Mouse (Mus musculus) ES-E14 (cell line): ENCODE results near the gene Kat7. TPM values are rescaled to one million over a fixed set of nuclear protein-coding genes. Genes with fewer than 3 reads are reported as not detected.

Experiments used
- DNase-seq: peaks from one replicate; pipeline ENCODE4 v3.0.0-alpha.2; 2013; ENCODE audit warnings: low read depth, low spot score
- H3K27ac ChIP-seq: 2 replicates; pipeline ENCODE4 v1.5.1; 2012; ENCODE audit warnings: low read depth, mild to moderate bottlenecking, low read length, moderate library complexity, mixed read lengths; ENCODE audit not compliant: poor library complexity, insufficient read depth, severe bottlenecking
- H3K36me3 ChIP-seq: 2 replicates; pipeline ENCODE4 v1.6.1; 2012; ENCODE audit warnings: mild to moderate bottlenecking, low read length, moderate library complexity, mixed read lengths; ENCODE audit not compliant: control insufficient read depth, poor library complexity, insufficient read depth, severe bottlenecking
- H3K4me1 ChIP-seq, 2 experiments: fragments of 150-350 bp in 1 of 2; sonication (generic) in 1 of 2; 2 replicates each; pipeline ENCODE4 v1.6.1; 2012; ENCODE audit warnings: low read length in 2 of 2, mild to moderate bottlenecking in 1 of 2, mixed read lengths in 1 of 2; ENCODE audit not compliant: control insufficient read depth in 2 of 2, insufficient read depth in 2 of 2, poor library complexity in 1 of 2
- H3K4me3 ChIP-seq, 2 experiments: fragments of 150-350 bp in 1 of 2; sonication (generic) in 1 of 2; 2 replicates each; pipeline ENCODE4 v1.5.1; 2012; ENCODE audit warnings: low read length in 2 of 2, low read depth in 1 of 2, mild to moderate bottlenecking in 1 of 2, mixed read lengths in 1 of 2; ENCODE audit not compliant: insufficient read depth in 1 of 2, poor library complexity in 1 of 2, severe bottlenecking in 1 of 2
- H3K9ac ChIP-seq: 2 replicates; pipeline ENCODE4 v1.6.1; 2012; ENCODE audit warnings: low read depth, mild to moderate bottlenecking, low read length, mixed read lengths; ENCODE audit not compliant: poor library complexity, insufficient read depth, severe bottlenecking
- H3K9me3 ChIP-seq: fragments of 150-350 bp; sonication (generic); 2 replicates; pipeline ENCODE4 v1.6.1; 2012; ENCODE audit warnings: low read depth, mild to moderate bottlenecking, low read length; ENCODE audit not compliant: control insufficient read depth, insufficient read depth
- CHD2 ChIP-seq: IDR thresholded peaks from 2 replicates; pipeline ENCODE4 v1.6.1; 2014; ENCODE audit warnings: mild to moderate bottlenecking, low read depth, low read length, inconsistent platforms
- HCFC1 ChIP-seq: IDR thresholded peaks from 2 replicates; pipeline ENCODE4 v1.6.1; 2012; ENCODE audit warnings: low read length, inconsistent platforms, borderline replicate concordance; ENCODE audit not compliant: insufficient read depth
- MAFK ChIP-seq: IDR thresholded peaks from 2 replicates; pipeline ENCODE4 v1.6.1; 2014; ENCODE audit warnings: mild to moderate bottlenecking, low read depth, low read length, inconsistent platforms; ENCODE audit not compliant: insufficient read depth
- ZC3H11A ChIP-seq: IDR thresholded peaks from 2 replicates; pipeline ENCODE4 v1.6.1; 2012; ENCODE audit warnings: low read depth, mild to moderate bottlenecking, inconsistent platforms, low read length, borderline replicate concordance
- ZNF384 ChIP-seq: IDR thresholded peaks from 2 replicates; pipeline ENCODE4 v1.6.1; 2012; ENCODE audit warnings: low read depth, low read length, inconsistent platforms
- in situ Hi-C, 2 experiments: fragments of 600-800 bp; cut with MboI; formaldehyde crosslinking; loops; one replicate each; pipeline ENCODE4 v1.15.1; 2025; ENCODE audit warnings: low sequenced_read_pairs in 2 of 2, inconsistent platforms in 1 of 2; ENCODE audit not compliant: unreplicated experiment in 2 of 2
- total RNA-seq: library from RNA; depleted of rRNA; stranded (reverse); fragments of 300-350 nt; gene quantifications from 2 replicates; pipeline ENCODE4 v1.2.3, GENCODE M21; 2012; rRNA removed

Gene Kat7
- total RNA-seq, 1 experiment, result 118 TPM

- DNase-seq, result no peak
- peak overlapping the region; percentile 10 to 20; a peak in 3 of 4 replicates for H3K4me3 ChIP-seq
- no peak overlapping the region for H3K27ac ChIP-seq
- in situ Hi-C loops, result loop anchor here in 1 of 2 experiments (10.0 kb wide), 1 partner anchor 97 kb away; no protein-coding TSS in a partner anchor
- H3K9ac ChIP-seq, result peak overlapping the region; percentile 26; the same call in 1 of the 2 replicates
- H3K36me3 ChIP-seq, result no peaks in the 10 kb centered on the region
- TF ChIP-seq ZC3H11A (0 out of 2 replicates have a peak, but pooled peaks have one; percentile 1), ZNF384 (no peak)
- peaks cover 0 to 3% of the 10 kb centered on the region in 2 experiments; a peak in 1 of 4 replicates for H3K4me1 ChIP-seq
- no peaks in the 10 kb centered on the region for H3K9me3 ChIP-seq
These were observed 78.2 kb downstream of the Kat7 start for GRCm38 (mm10) chr11:95231688-95232328.

- no peaks in the 10 kb centered on the region for H3K9me3 ChIP-seq
- H3K36me3 ChIP-seq, result no peaks in the 10 kb centered on the region
- no peak for DNase-seq
- no peak for TF ChIP-seq ZNF384
- TF ChIP-seq CHD2, result no peak
- no peak for TF ChIP-seq ZC3H11A
- TF ChIP-seq MAFK, result no peak
- no peak for TF ChIP-seq HCFC1
- no peak overlapping the region for H3K27ac ChIP-seq
- peaks cover 5 to 24% of the 10 kb centered on the region in 2 experiments; a peak in 3 of 4 replicates for H3K4me1 ChIP-seq
- in situ Hi-C loops, result no loop called here
- no peak overlapping the region for H3K4me3 ChIP-seq
- no peak overlapping the region for H3K9ac ChIP-seq
These were observed 82.6 kb downstream of the Kat7 start for GRCm38 (mm10) chr11:95227467-95227866.

GRCm38 (mm10) chr11:95225448-95225847 is 84.6 kb downstream of the Kat7 start:
- in situ Hi-C loops, result no loop called here
- TF ChIP-seq ZNF384 (no peak), HCFC1 (no peak), ZC3H11A (no peak), CHD2 (no peak), MAFK (no peak)
- peak overlapping the region; percentile 62 for H3K27ac ChIP-seq

More at GRCm38 (mm10) chr11:95225448-95225847, 84.6 kb downstream of the Kat7 start:
- Histone ChIP-seq H3K9me3 (no peaks in the 10 kb centered on the region), H3K9ac (0 out of 2 replicates have a peak overlapping the region, but pooled peaks have one; percentile 6), H3K4me3 (no peak overlapping the region; a peak in 1 of 4 replicates), H3K36me3 (no peaks in the 10 kb centered on the region), H3K4me1 (peaks cover 5 to 21% of the 10 kb centered on the region in 2 experiments; a peak in 3 of 4 replicates)
- DNase-seq, result no peak

Other genes with a start within 250 kb of the Kat7 start
- gene Itga3, start 233.4 kb downstream of the Kat7 start, total RNA-seq, result 189 and 246 TPM in 2 replicates
- gene Dlx3, start 190.1 kb downstream of the Kat7 start, total RNA-seq, result 0.11 and 0.54 TPM in 2 replicates
- 0.16 and 0.18 TPM in 2 replicates for gene Dlx4, start 164.0 kb downstream of the Kat7 start, total RNA-seq
- 0.18 and 0.53 TPM in 2 replicates for gene Tac4, start 48.7 kb downstream of the Kat7 start, total RNA-seq
- 19.6 and 26.2 TPM in 2 replicates for gene Fam117a, start 26.8 kb upstream of the Kat7 start, total RNA-seq
- gene Slc35b1, start 74.4 kb upstream of the Kat7 start, total RNA-seq, result 145 and 156 TPM in 2 replicates
- 21.5 and 30.8 TPM in 2 replicates for gene Spop, start 103.8 kb upstream of the Kat7 start, total RNA-seq
- gene Nxph3, start 204.3 kb upstream of the Kat7 start, total RNA-seq, result 2.4 and 5.5 TPM in 2 replicates